Mouse (Mus musculus) CD8-positive naive resting alpha-beta T cell, adult 2 months (primary cell): ENCODE measurements around the gene Metap1.
"Not testable (repeated sequence)": the region's sequence is repeated elsewhere in the genome, so short reads cannot be mapped to it uniquely, and the experiment has no call there.

Source experiments
- DNase-seq, 2 experiments: peaks; one replicate each; pipeline ENCODE4 v3.0.0; 2022; ENCODE audit warnings: low read depth in 2 of 2, low spot score in 2 of 2

The Metap1 gene

GRCm38 (mm10) chr3:138503754-138504153 is 14.4 kb upstream of the Metap1 start:
- DNase-seq = no peak

GRCm38 (mm10) chr3:138499854-138500740 is 10.8 kb upstream of the Metap1 start:
- no peak for DNase-seq

GRCm38 (mm10) chr3:138498731-138499130 is 9.4 kb upstream of the Metap1 start:
- no peak for DNase-seq

- DNase-seq = no peak
These were observed 6.1 kb upstream of the Metap1 start for GRCm38 (mm10) chr3:138495166-138496145.

GRCm38 (mm10) chr3:138494565-138494964 is 5.2 kb upstream of the Metap1 start:
- no peak for DNase-seq

GRCm38 (mm10) chr3:138493668-138494067 is 4.4 kb upstream of the Metap1 start:
- no peak for DNase-seq

- peak in 1 of 2 experiments; percentile 3 for DNase-seq
These were observed 671 bp upstream of the Metap1 start for GRCm38 (mm10) chr3:138490034-138490337.

GRCm38 (mm10) chr3:138488584-138489326 is 560 bp downstream of the Metap1 start:
- peak in 1 of 2 experiments; percentile 26 for DNase-seq

- DNase-seq = no peak
These were observed 6.1 kb downstream of the Metap1 start for GRCm38 (mm10) chr3:138483240-138483639.

GRCm38 (mm10) chr3:138481526-138482284 is 7.6 kb downstream of the Metap1 start:
- DNase-seq = no peak

GRCm38 (mm10) chr3:138479489-138479888 is 9.8 kb downstream of the Metap1 start:
- DNase-seq = no peak

- no peak for DNase-seq
These were observed 18.2 kb downstream of the Metap1 start for GRCm38 (mm10) chr3:138471066-138471465.

- not testable (repeated sequence) for DNase-seq
These were observed 22.7 kb downstream of the Metap1 start for GRCm38 (mm10) chr3:138466656-138467055.

- no peak for DNase-seq
These were observed 24.7 kb downstream of the Metap1 start for GRCm38 (mm10) chr3:138464573-138465147.

- DNase-seq = no peak
These were observed 25.5 kb downstream of the Metap1 start for GRCm38 (mm10) chr3:138463807-138464206.

GRCm38 (mm10) chr3:138463137-138463536 is 26.2 kb downstream of the Metap1 start:
- no peak for DNase-seq

- DNase-seq = no peak
These were observed 27.5 kb downstream of the Metap1 start for GRCm38 (mm10) chr3:138461832-138462231.

GRCm38 (mm10) chr3:138460260-138460659 is 29.1 kb downstream of the Metap1 start:
- DNase-seq = no peak

- no peak for DNase-seq
These were observed 30.9 kb downstream of the Metap1 start for GRCm38 (mm10) chr3:138458441-138458840.
